ENCODE assay signal across 10 mouse cellular contexts in the genomic region with DNA sequence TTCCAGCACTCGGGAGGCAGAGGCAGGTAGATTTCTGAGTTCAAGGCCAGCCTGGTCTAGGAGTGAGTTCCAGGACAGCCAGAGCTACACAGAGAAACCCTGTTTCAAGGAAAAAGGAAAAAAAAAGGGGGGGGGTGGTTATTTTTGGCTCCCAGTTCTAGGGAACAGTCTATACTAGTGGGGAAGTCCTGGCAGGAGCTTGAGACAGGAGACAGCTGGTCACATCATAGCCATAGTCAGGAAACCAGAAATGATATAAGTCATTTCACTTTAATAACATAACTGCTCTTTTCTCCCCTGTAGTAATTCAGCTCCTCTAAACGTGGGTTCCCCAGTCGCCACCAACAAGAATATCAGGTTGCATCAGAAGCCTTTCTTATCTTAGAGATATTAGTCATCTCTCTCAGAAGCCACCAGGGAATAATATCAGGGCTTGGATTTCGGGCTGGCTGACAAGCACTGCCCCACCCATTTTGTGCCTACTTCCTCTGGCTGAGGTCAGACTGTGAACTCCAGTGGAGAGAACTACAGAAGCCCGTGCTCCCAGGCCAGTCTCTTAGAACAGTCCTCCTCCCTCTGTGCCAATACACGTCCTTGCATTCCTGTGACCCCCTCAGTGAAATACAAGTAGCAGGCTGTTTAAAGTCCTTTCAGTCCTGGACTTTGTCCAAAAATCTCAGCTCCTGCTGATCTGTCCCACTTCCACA. TPM values are rescaled to one million over a fixed set of nuclear protein-coding genes. Genes with fewer than 3 reads are reported as not detected.
DNase-seq lines count a peak whose midpoint lies in the region; ATAC-seq and TF ChIP-seq lines count a peak whose summit lies in the region.
"Had no signal": no experiment of that assay in that cellular context is flagged by ENCODE, and none has a peak within 500 bp of the region (broad histone marks: within the 10 kb centered on the region; RNA-seq: fewer than 3 reads in every experiment).

No protein-coding gene starts in this region.

- 13% methylated on average over 6 of the region's 6 CpGs for WGBS in liver, adult 2 months
- 25% methylated on average over 6 of the region's 6 CpGs for WGBS in liver, embryonic 11.5 days
- WGBS in stomach, embryonic 14.5 days, result 18% methylated on average over 6 of the region's 6 CpGs

- DNase-seq in liver, adult 2 months (ENCODE audit: extremely low read depth, low read depth, low spot score), result peak; percentile 57
- no peak for DNase-seq in liver, embryonic 11.5 days (ENCODE audit: low spot score)
- peak; percentile 23 for DNase-seq in brain, adult 2 months (ENCODE audit: low read depth, low spot score)
- DNase-seq in kidney, postnatal 10 days, result peak; percentile 46
- no peak for DNase-seq in frontal cortex, adult 2 months (ENCODE audit: extremely low spot score in 1 of 2, low spot score in 1 of 2)
- DNase-seq in right cerebral cortex, postnatal 14 days, result no peak
- DNase-seq in layer of hippocampus, adult 9-10 months (ENCODE audit: low spot score), result no peak
- DNase-seq: spleen, adult 18-20 months had no signal

- no peaks in the 10 kb centered on the region for H3K9me3 ChIP-seq in liver, embryonic 11.5 days (ENCODE audit: control insufficient read depth, low read length)
- no peaks in the 10 kb centered on the region for H3K9me3 ChIP-seq in stomach, embryonic 14.5 days (ENCODE audit: control insufficient read depth, low read depth, low read length)
- H3K9me3 ChIP-seq: limb, embryonic 12.5 days had no signal

- H3K4me1 ChIP-seq in liver, adult 2 months (ENCODE audit: control insufficient read depth, insufficient read depth, low read length), result peaks cover 11% of the 10 kb centered on the region; the same call in 1 of the 2 replicates
- H3K4me1 ChIP-seq in liver, embryonic 11.5 days (replicated peaks; ENCODE audit: control insufficient read depth, insufficient read depth, low read length), result no peaks in the 10 kb centered on the region
- no peaks in the 10 kb centered on the region; the same call in 1 of the 2 replicates for H3K4me1 ChIP-seq in stomach, embryonic 14.5 days (ENCODE audit: control insufficient read depth, insufficient read depth, low read length)

- H3K36me3 ChIP-seq in liver, adult 2 months (ENCODE audit: control insufficient read depth, insufficient read depth, low read length), result no peaks in the 10 kb centered on the region
- no peaks in the 10 kb centered on the region for H3K36me3 ChIP-seq in liver, embryonic 11.5 days (ENCODE audit: control insufficient read depth, insufficient read depth, low read length)
- H3K36me3 ChIP-seq in stomach, embryonic 14.5 days (ENCODE audit: control insufficient read depth, insufficient read depth, low read length), result no peaks in the 10 kb centered on the region
- H3K36me3 ChIP-seq: limb, embryonic 12.5 days had no signal

- H3K4me3 ChIP-seq in liver, adult 2 months (ENCODE audit: insufficient read depth, low read depth, low read length), result no peak overlapping the region
- no peak overlapping the region for H3K4me3 ChIP-seq in liver, embryonic 11.5 days (ENCODE audit: low read depth, low read length)
- H3K4me3 ChIP-seq in stomach, embryonic 14.5 days (ENCODE audit: low read depth, low read length), result no peak overlapping the region
- H3K4me3 ChIP-seq: limb, embryonic 12.5 days had no signal

- H3K4me2 ChIP-seq in liver, embryonic 11.5 days, result no peak overlapping the region
- no peak overlapping the region for H3K4me2 ChIP-seq in stomach, embryonic 14.5 days (replicated peaks; ENCODE audit: low read depth, low read length)
- H3K4me2 ChIP-seq: limb, embryonic 12.5 days had no signal

- no peak for TF ChIP-seq POLR2A in liver, adult 2 months (IDR thresholded peaks at IDR 0.05; ENCODE audit: extremely low read depth, insufficient read depth, low read length)

- ATAC-seq in liver, embryonic 11.5 days (replicated peaks; ENCODE audit: low FRiP score), result no peak
- peak; percentile 47; the same call in 1 of the 2 replicates for ATAC-seq in stomach, embryonic 14.5 days (ENCODE audit: insufficient number of reproducible peaks, insufficient read depth, low FRiP score, low read depth)

- H3K9ac ChIP-seq in liver, adult 2 months (ENCODE audit: low read depth, low read length), result no peak overlapping the region
- no peak overlapping the region for H3K9ac ChIP-seq in liver, embryonic 11.5 days (ENCODE audit: low read depth, low read length)
- H3K9ac ChIP-seq in stomach, embryonic 14.5 days (replicated peaks; ENCODE audit: low read depth, low read length), result no peak overlapping the region
- H3K9ac ChIP-seq: limb, embryonic 12.5 days had no signal

- no peaks in the 10 kb centered on the region for H3K79me2 ChIP-seq in liver, adult 2 months (ENCODE audit: control insufficient read depth, insufficient read depth, low read length)

- no peak for TF ChIP-seq CTCF in liver, adult 2 months (IDR thresholded peaks at IDR 0.05; ENCODE audit: low read depth, low read length)

- no peak overlapping the region for H3K27ac ChIP-seq in liver, adult 2 months (replicated peaks; ENCODE audit: insufficient read depth, low read depth, low read length)
- H3K27ac ChIP-seq in liver, embryonic 11.5 days (ENCODE audit: low read depth, low read length), result no peak overlapping the region
- 0 out of 2 replicates have a peak overlapping the region, but pooled peaks have one; percentile 28 for H3K27ac ChIP-seq in stomach, embryonic 14.5 days (ENCODE audit: low read length)
- H3K27ac ChIP-seq: limb, embryonic 12.5 days had no signal

- no peaks in the 10 kb centered on the region for H3K27me3 ChIP-seq in liver, adult 2 months (ENCODE audit: control insufficient read depth, insufficient read depth, low read length)
- no peaks in the 10 kb centered on the region for H3K27me3 ChIP-seq in liver, embryonic 11.5 days (replicated peaks; ENCODE audit: control insufficient read depth, insufficient read depth, low read length)
- H3K27me3 ChIP-seq in stomach, embryonic 14.5 days (ENCODE audit: control insufficient read depth, insufficient read depth, low read length), result no peaks in the 10 kb centered on the region
- H3K27me3 ChIP-seq: limb, embryonic 12.5 days had no signal

RNA-seq across cellular contexts. Expression of gene Gm10073, which starts 3.7 kb away (rescaled TPM):
- 11.3 and 12.4 TPM in 2 replicates for total RNA-seq in liver, adult 2 months (2014; rRNA removed)
- polyA plus RNA-seq in liver, adult 2 months (2012; rRNA removed), result 64.6 and 78.5 TPM in 2 replicates
- 11.9 and 15.4 TPM in 2 replicates for polyA plus RNA-seq in liver, embryonic 11.5 days (2014; fragmentation: Nextera tagmentation; extraction: Ambion mirVana)
- 10.0 and 14.0 TPM in 2 replicates for polyA plus RNA-seq in stomach, embryonic 14.5 days (2014; fragmentation: Nextera tagmentation; extraction: Ambion mirVana)
- 51.1 and 60.7 TPM in 2 replicates for polyA plus RNA-seq in frontal cortex, adult 2 months (2012; rRNA removed)

RNA-seq across cellular contexts. Expression of gene Cdh1, which starts 26.1 kb away (rescaled TPM):
- 17.5 and 29.9 TPM in 2 replicates for total RNA-seq in liver, adult 2 months (2014; rRNA removed)
- 8.8 and 19.8 TPM in 2 replicates for polyA plus RNA-seq in liver, adult 2 months (2012; rRNA removed)
- polyA plus RNA-seq in liver, embryonic 11.5 days (2014; fragmentation: Nextera tagmentation; extraction: Ambion mirVana), result 11.0 and 11.8 TPM in 2 replicates
- 131 and 155 TPM in 2 replicates for polyA plus RNA-seq in stomach, embryonic 14.5 days (2014; fragmentation: Nextera tagmentation; extraction: Ambion mirVana)
- polyA plus RNA-seq in frontal cortex, adult 2 months (2012; rRNA removed), result 0.97 and 1.3 TPM in 2 replicates

Comparison
In these comparisons a context has a peak if more than half of its experiments do, and no peak if none do; other contexts are left out.
1. DNase-seq: peak in liver, adult 2 months (single experiment), brain, adult 2 months (single experiment) and kidney, postnatal 10 days (single experiment); none in liver, embryonic 11.5 days (single experiment), frontal cortex, adult 2 months (0 of 2), right cerebral cortex, postnatal 14 days (single experiment) and layer of hippocampus, adult 9-10 months (single experiment).